In the genomic region with DNA sequence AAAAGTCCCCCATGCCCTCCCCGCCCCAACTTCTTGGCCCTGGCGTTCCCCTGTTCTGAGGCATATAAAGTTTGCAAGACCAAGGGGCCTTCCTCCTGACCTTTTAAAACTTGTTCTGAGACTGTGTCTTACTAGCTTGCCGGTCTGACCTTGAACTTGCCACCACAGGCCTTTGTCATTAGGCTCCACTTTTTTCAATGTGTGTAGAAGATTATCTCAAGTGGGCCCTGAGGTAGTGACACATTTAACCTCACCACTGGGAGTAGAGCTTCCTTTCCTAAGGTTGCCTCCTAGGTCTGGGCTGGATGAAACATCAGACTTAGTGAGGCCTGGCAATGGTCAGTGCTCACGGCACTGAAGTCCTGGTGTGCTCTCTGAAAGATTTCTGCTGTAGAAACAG, we compare ENCODE assay signal across 15 mouse cellular contexts.
DNase-seq lines count a peak whose midpoint lies in the region; ATAC-seq and TF ChIP-seq lines count a peak whose summit lies in the region.
"Had no signal": no experiment of that assay in that cellular context is flagged by ENCODE, and none has a peak within 500 bp of the region (broad histone marks: within the 10 kb centered on the region; RNA-seq: fewer than 3 reads in every experiment).

No protein-coding gene starts in this region.

- TF ChIP-seq EP300 in CH12.LX (IDR thresholded peaks at IDR 0.05; ENCODE audit: low read length), result no peak

- no peaks in the 10 kb centered on the region for H3K27me3 ChIP-seq in intestine, embryonic 14.5 days (replicated peaks; ENCODE audit: control insufficient read depth, insufficient read depth, low read length)
- H3K27me3 ChIP-seq in intestine, embryonic 16.5 days (replicated peaks; ENCODE audit: control insufficient read depth, insufficient read depth, low read length), result no peaks in the 10 kb centered on the region
- no peaks in the 10 kb centered on the region for H3K27me3 ChIP-seq in CH12.LX (replicated peaks)
- H3K27me3 ChIP-seq in heart, embryonic 16.5 days (ENCODE audit: control insufficient read depth, insufficient read depth, low read length), result no peaks in the 10 kb centered on the region
- H3K27me3 ChIP-seq: forebrain, embryonic 13.5 days; neural tube, embryonic 13.5 days had no signal

- peak overlapping the region; percentile 66; the same call in 1 of the 2 replicates for H3K27ac ChIP-seq in intestine, embryonic 14.5 days (ENCODE audit: low read depth)
- H3K27ac ChIP-seq in intestine, embryonic 16.5 days (ENCODE audit: low read length), result no peak overlapping the region
- H3K27ac ChIP-seq in CH12.LX (ENCODE audit: insufficient read depth, low read depth), result peak overlapping the region; percentile 68; the same call in 1 of the 2 replicates
- peak overlapping the region; percentile 82 for H3K27ac ChIP-seq in heart, embryonic 16.5 days (ENCODE audit: low read length)

- intact Hi-C loops in heart, postnatal 14 days (cut with DNase I), result loop anchor here (2.0 kb wide), 1 partner anchor 20 kb away; no protein-coding TSS in a partner anchor

- H3K79me2 ChIP-seq in CH12.LX (replicated peaks; ENCODE audit: control insufficient read depth, extremely low read depth, insufficient read depth, poor library complexity, severe bottlenecking), result no peaks in the 10 kb centered on the region

- WGBS in intestine, embryonic 14.5 days, result 85% methylated on average over 4 of the region's 4 CpGs
- 87% methylated on average over 4 of the region's 4 CpGs for WGBS in intestine, embryonic 16.5 days
- WGBS in heart, embryonic 16.5 days, result 58% methylated on average over 4 of the region's 4 CpGs

- H3K36me3 ChIP-seq in intestine, embryonic 14.5 days (ENCODE audit: control insufficient read depth, insufficient read depth, low read length), result peaks cover 26% of the 10 kb centered on the region
- peaks cover 3% of the 10 kb centered on the region; the same call in 1 of the 2 replicates for H3K36me3 ChIP-seq in intestine, embryonic 16.5 days (ENCODE audit: control insufficient read depth, insufficient read depth, low read length)
- H3K36me3 ChIP-seq in CH12.LX (replicated peaks in 1 of 2; ENCODE audit: control insufficient read depth in 1 of 2, insufficient read depth in 1 of 2, low read length in 1 of 2), result peaks cover 23 to 76% of the 10 kb centered on the region in 2 experiments
- H3K36me3 ChIP-seq in heart, embryonic 16.5 days (ENCODE audit: control insufficient read depth, insufficient read depth), result peaks cover 14% of the 10 kb centered on the region

- no peak overlapping the region for H3K4me2 ChIP-seq in intestine, embryonic 14.5 days (ENCODE audit: low read length)
- H3K4me2 ChIP-seq in intestine, embryonic 16.5 days (ENCODE audit: low read depth, low read length), result no peak overlapping the region
- peak overlapping the region; percentile 4; the same call in 1 of the 2 replicates for H3K4me2 ChIP-seq in CH12.LX (ENCODE audit: insufficient read depth, low read depth, poor library complexity, severe bottlenecking)
- no peak overlapping the region for H3K4me2 ChIP-seq in heart, embryonic 16.5 days (ENCODE audit: low read depth, low read length)
- H3K4me2 ChIP-seq: forebrain, embryonic 13.5 days; neural tube, embryonic 13.5 days had no signal

- no peak for TF ChIP-seq RAD21 in CH12.LX (IDR thresholded peaks at IDR 0.05; ENCODE audit: low read depth, low read length)

- no peak overlapping the region for H3K9ac ChIP-seq in intestine, embryonic 14.5 days (ENCODE audit: low read length)
- H3K9ac ChIP-seq in intestine, embryonic 16.5 days (ENCODE audit: low read depth, low read length), result no peak overlapping the region
- no peak overlapping the region for H3K9ac ChIP-seq in CH12.LX (ENCODE audit: insufficient read depth, low read depth)
- no peak overlapping the region for H3K9ac ChIP-seq in heart, embryonic 16.5 days (ENCODE audit: low read length)
- H3K9ac ChIP-seq: forebrain, embryonic 13.5 days; neural tube, embryonic 13.5 days had no signal

- ATAC-seq in intestine, embryonic 14.5 days (replicated peaks; ENCODE audit: low FRiP score, low TSS enrichment, low read depth), result no peak
- no peak for ATAC-seq in intestine, embryonic 16.5 days
- ATAC-seq in heart, embryonic 16.5 days (replicated peaks; ENCODE audit: extremely low read depth, insufficient read depth, low FRiP score), result no peak
- ATAC-seq: forebrain, embryonic 13.5 days; inflammation-experienced regulatory T-cells, adult 6 months had no signal

- in situ Hi-C loops in CH12.LX (cut with MboI; ENCODE audit: low pct_ligation_motif_present, low pct_unique_long_range_greater_than_20kb, low sequenced_read_pairs), result no loop called here

- H3K9me3 ChIP-seq in intestine, embryonic 14.5 days (ENCODE audit: control insufficient read depth, low read length), result no peaks in the 10 kb centered on the region
- H3K9me3 ChIP-seq in intestine, embryonic 16.5 days (ENCODE audit: control insufficient read depth, low read length), result no peaks in the 10 kb centered on the region
- H3K9me3 ChIP-seq in CH12.LX (replicated peaks; ENCODE audit: low read length), result no peaks in the 10 kb centered on the region
- no peaks in the 10 kb centered on the region for H3K9me3 ChIP-seq in heart, embryonic 16.5 days (replicated peaks; ENCODE audit: control insufficient read depth, low read length)
- H3K9me3 ChIP-seq: forebrain, embryonic 13.5 days; neural tube, embryonic 13.5 days had no signal

- no peak for TF ChIP-seq POLR2A in CH12.LX (IDR thresholded peaks at IDR 0.05; ENCODE audit: low read depth, low read length)

- peaks cover 17% of the 10 kb centered on the region for H3K4me1 ChIP-seq in intestine, embryonic 14.5 days (replicated peaks; ENCODE audit: control insufficient read depth, insufficient read depth, low read length)
- H3K4me1 ChIP-seq in intestine, embryonic 16.5 days (ENCODE audit: control insufficient read depth, insufficient read depth, low read length), result peaks cover 18% of the 10 kb centered on the region
- peaks cover 4 to 36% of the 10 kb centered on the region in 2 experiments; a peak in 3 of 4 replicates for H3K4me1 ChIP-seq in CH12.LX (ENCODE audit: control insufficient read depth in 1 of 2, insufficient read depth in 2 of 2)
- H3K4me1 ChIP-seq in heart, embryonic 16.5 days (ENCODE audit: control insufficient read depth, insufficient read depth, low read length), result peaks cover 30% of the 10 kb centered on the region

- DNase-seq in heart, adult 11 months, result peak; percentile 61
- DNase-seq in heart, postnatal 14 days, result no peak
- DNase-seq in intestine, embryonic 14.5 days (ENCODE audit: low spot score), result no peak
- no peak for DNase-seq in CH12.LX (ENCODE audit: extremely low read depth)
- no peak for DNase-seq in cerebellum, adult 11-12 months
- DNase-seq: cerebellum, adult 11 months; gastrocnemius, adult 2 months; liver; lung, adult 2 months; thymus, adult 18-20 months had no signal

- dilution Hi-C loops in CH12.LX (cut with MboI; ENCODE audit: extremely low pct_ligation_motif_present, extremely low pct_unique_long_range_greater_than_20kb, low sequenced_read_pairs), result no loop called here

- no peak overlapping the region for H3K4me3 ChIP-seq in intestine, embryonic 14.5 days (ENCODE audit: low read depth, low read length)
- no peak overlapping the region for H3K4me3 ChIP-seq in intestine, embryonic 16.5 days (ENCODE audit: low read length)
- H3K4me3 ChIP-seq in CH12.LX (replicated peaks in 1 of 3; ENCODE audit: low read depth in 2 of 3, low read length in 2 of 3, poor library complexity in 1 of 3), result no peak overlapping the region
- no peak overlapping the region for H3K4me3 ChIP-seq in heart, embryonic 16.5 days (ENCODE audit: low read length)
- H3K4me3 ChIP-seq: forebrain, embryonic 13.5 days; gastrocnemius, adult 2 months; neural tube, embryonic 13.5 days had no signal

- no peak for TF ChIP-seq CTCF in CH12.LX (conservative IDR thresholded peaks at IDR 0.05 in 1 of 2, IDR thresholded peaks at IDR 0.05 in 1 of 2; ENCODE audit: low read depth in 2 of 2, low read length in 2 of 2)

TF ChIP-seq in CH12.LX, 34 proteins besides CTCF, POLR2A, EP300 and RAD21:
- TF ChIP-seq TBP (conservative IDR thresholded peaks at IDR 0.05; ENCODE audit: low read depth, low read length), result no peak
- no peak for TF ChIP-seq SMC3 (IDR thresholded peaks at IDR 0.05; ENCODE audit: low read depth, low read length)
- no peak for TF ChIP-seq UBTF (IDR thresholded peaks at IDR 0.05; ENCODE audit: low read depth, low read length)
- no peak for TF ChIP-seq ELF1 (IDR thresholded peaks at IDR 0.05; ENCODE audit: low read depth, low read length)
- no peak for TF ChIP-seq ZC3H11A (IDR thresholded peaks at IDR 0.05; ENCODE audit: low read depth, low read length)
- no peak for TF ChIP-seq IRF4 (IDR thresholded peaks at IDR 0.05; ENCODE audit: low read depth, low read length)
- no peak for TF ChIP-seq MAX (IDR thresholded peaks at IDR 0.05; ENCODE audit: low read length)
- no peak for TF ChIP-seq ETS1 (conservative IDR thresholded peaks at IDR 0.05; ENCODE audit: low read depth, low read length)
- no peak for TF ChIP-seq MXI1 (IDR thresholded peaks at IDR 0.05; ENCODE audit: low read depth, low read length)
